Mouse (Mus musculus): Measurements from ENCODE around the gene Bpgm.

GRCm38 (mm10) chr6:34473346-34473745, 2.7 kb upstream of the Bpgm start:
- no peak for TF ChIP-seq CTCF (IDR thresholded peaks at IDR 0.05; ENCODE audit: low read depth)
- TF ChIP-seq EP300 (optimal IDR thresholded peaks at IDR 0.05), result no peak

All from stomach, postnatal 0 days (tissue).